Mouse (Mus musculus) CH12.LX (cell line): ENCODE data around the gene Togaram2. TPM values are rescaled to one million over a fixed set of nuclear protein-coding genes. Genes with fewer than 3 reads are reported as not detected.

Experiments
- DNase-seq: peaks from one replicate; pipeline ENCODE4 v3.0.0-alpha.2; 2013; ENCODE audit errors: extremely low read depth
- H3K27ac ChIP-seq: 2 replicates; pipeline ENCODE4 v1.5.1; 2012; ENCODE audit warnings: low read depth, mild to moderate bottlenecking, control low read depth, moderate library complexity; ENCODE audit not compliant: insufficient read depth
- H3K27me3 ChIP-seq: replicated peaks from 2 replicates; pipeline ENCODE3; 2012; ENCODE audit warnings: inconsistent platforms
- H3K36me3 ChIP-seq, 2 experiments: replicated peaks in 1 of 2; 2 replicates each; pipeline versions ENCODE3 to v1.6.1; 2012; ENCODE audit warnings: inconsistent platforms in 1 of 2, low read length in 1 of 2, mild to moderate bottlenecking in 1 of 2, mixed read lengths in 1 of 2, moderate library complexity in 1 of 2; ENCODE audit not compliant: control insufficient read depth in 1 of 2, insufficient read depth in 1 of 2
- H3K4me1 ChIP-seq, 2 experiments: 2 replicates each; pipeline ENCODE4 v1.6.1; 2012; ENCODE audit warnings: inconsistent platforms in 1 of 2, moderate library complexity in 1 of 2; ENCODE audit not compliant: insufficient read depth in 2 of 2, control insufficient read depth in 1 of 2
- H3K4me2 ChIP-seq: 2 replicates; pipeline ENCODE4 v1.6.1; 2012; ENCODE audit warnings: low read depth, mild to moderate bottlenecking, control low read depth; ENCODE audit not compliant: poor library complexity, insufficient read depth, severe bottlenecking
- H3K4me3 ChIP-seq, 3 experiments: fragments of 150-350 bp in 1 of 3; sonication (generic) in 1 of 3; replicated peaks in 1 of 3; 2 replicates each; pipeline versions ENCODE3 to v1.5.1; 2011 to 2012; ENCODE audit warnings: low read depth in 2 of 3, low read length in 2 of 3, mild to moderate bottlenecking in 2 of 3, moderate library complexity in 2 of 3, control low read depth in 1 of 3, improper control_type of control experiment in 1 of 3, inconsistent platforms in 1 of 3, mixed read lengths in 1 of 3; ENCODE audit not compliant: poor library complexity in 1 of 3
- H3K79me2 ChIP-seq: replicated peaks from 2 replicates; pipeline ENCODE4 v1.6.1; 2012; ENCODE audit warnings: mild to moderate bottlenecking, moderate library complexity; ENCODE audit not compliant: control insufficient read depth, poor library complexity, insufficient read depth, severe bottlenecking; ENCODE audit errors: extremely low read depth
- H3K9ac ChIP-seq: 2 replicates; pipeline ENCODE4 v1.6.1; 2012; ENCODE audit warnings: low read depth, mild to moderate bottlenecking, control low read depth, moderate library complexity; ENCODE audit not compliant: insufficient read depth
- H3K9me3 ChIP-seq: replicated peaks from 2 replicates; pipeline ENCODE3; 2012; ENCODE audit warnings: low read length, inconsistent platforms, mixed read lengths
- CHD1 ChIP-seq: IDR thresholded peaks from 2 replicates; pipeline ENCODE4 v1.6.1; 2012; ENCODE audit warnings: low read depth, low read length, improper control_type of control experiment, inconsistent platforms
- CHD2 ChIP-seq: IDR thresholded peaks from 2 replicates; pipeline ENCODE4 v1.6.1; 2011; ENCODE audit warnings: low read length, improper control_type of control experiment
- EP300 ChIP-seq: IDR thresholded peaks from 2 replicates; pipeline ENCODE4 v1.6.1; 2011; ENCODE audit warnings: low read length, improper control_type of control experiment
- JUN ChIP-seq: IDR thresholded peaks from 2 replicates; pipeline ENCODE4 v1.6.1; 2011; ENCODE audit warnings: low read depth, mild to moderate bottlenecking, low read length, improper control_type of control experiment, moderate library complexity; ENCODE audit not compliant: insufficient read depth
- JUND ChIP-seq: conservative IDR thresholded peaks from 2 replicates; pipeline ENCODE4 v1.6.1; 2011; ENCODE audit warnings: low read depth, low read length, improper control_type of control experiment
- KAT2A ChIP-seq: IDR thresholded peaks from 2 replicates; pipeline ENCODE4 v1.6.1; 2012; ENCODE audit warnings: low read length, improper control_type of control experiment, inconsistent platforms; ENCODE audit not compliant: insufficient replicate concordance
- MAFK ChIP-seq: IDR thresholded peaks from 2 replicates; pipeline ENCODE4 v1.6.1; 2011; ENCODE audit warnings: low read length, improper control_type of control experiment; ENCODE audit not compliant: insufficient replicate concordance
- MEF2A ChIP-seq: IDR thresholded peaks from 2 replicates; pipeline ENCODE4 v1.6.1; 2014; ENCODE audit warnings: low read depth, mild to moderate bottlenecking, inconsistent platforms, low read length, improper control_type of control experiment, borderline replicate concordance
- RCOR1 ChIP-seq: conservative IDR thresholded peaks from 2 replicates; pipeline ENCODE4 v1.6.1; 2012; ENCODE audit warnings: low read depth, mild to moderate bottlenecking, inconsistent platforms, low read length, improper control_type of control experiment
- USF1 ChIP-seq: IDR thresholded peaks from 2 replicates; pipeline ENCODE4 v1.6.1; 2014; ENCODE audit warnings: low read depth, mild to moderate bottlenecking, inconsistent platforms, low read length, improper control_type of control experiment
- USF2 ChIP-seq: conservative IDR thresholded peaks from 2 replicates; pipeline ENCODE4 v1.6.1; 2011; ENCODE audit warnings: low read depth, low read length, improper control_type of control experiment
- ZKSCAN1 ChIP-seq: IDR thresholded peaks from 2 replicates; pipeline ENCODE4 v1.6.1; 2012; ENCODE audit warnings: low read depth, inconsistent platforms, low read length, improper control_type of control experiment, borderline replicate concordance
- ZMIZ1 ChIP-seq: IDR thresholded peaks from 2 replicates; pipeline ENCODE4 v1.6.1; 2012; ENCODE audit warnings: low read depth, mild to moderate bottlenecking, inconsistent platforms, low read length, improper control_type of control experiment
- dilution Hi-C: fragments of 300-500 bp; cut with MboI; formaldehyde crosslinking; loops from 2 replicates; pipeline ENCODE4 v1.14.3; 2020; ENCODE audit warnings: low sequenced_read_pairs; ENCODE audit not compliant: extremely low pct_unique_long_range_greater_than_20kb, extremely low pct_ligation_motif_present
- in situ Hi-C: fragments of 300-500 bp; cut with MboI; formaldehyde crosslinking; loops from 3 replicates; pipeline ENCODE4 v1.14.3; 2019; ENCODE audit warnings: low sequenced_read_pairs, low pct_ligation_motif_present, low pct_unique_long_range_greater_than_20kb, mixed read lengths
- polyA plus RNA-seq: library from polyadenylated mRNA; unstranded; fragments of >175 nt; gene quantifications from 2 replicates; pipeline ENCODE4 v1.2.1, GENCODE M21; 2012; ENCODE audit warnings: low read depth; ENCODE audit not compliant: insufficient read length
- total RNA-seq, 2 experiments: library from RNA; depleted of rRNA; stranded (reverse); fragments of 300-350 nt in 1 of 2; fragments of >200 nt in 1 of 2; gene quantifications; 2 replicates each; pipeline ENCODE4 v1.2.3; 2012 to 2014

The Togaram2 gene
- total and polyA plus RNA-seq, 3 experiments, result 0.76 to 19.6 (median 2.6) TPM

DNA sequence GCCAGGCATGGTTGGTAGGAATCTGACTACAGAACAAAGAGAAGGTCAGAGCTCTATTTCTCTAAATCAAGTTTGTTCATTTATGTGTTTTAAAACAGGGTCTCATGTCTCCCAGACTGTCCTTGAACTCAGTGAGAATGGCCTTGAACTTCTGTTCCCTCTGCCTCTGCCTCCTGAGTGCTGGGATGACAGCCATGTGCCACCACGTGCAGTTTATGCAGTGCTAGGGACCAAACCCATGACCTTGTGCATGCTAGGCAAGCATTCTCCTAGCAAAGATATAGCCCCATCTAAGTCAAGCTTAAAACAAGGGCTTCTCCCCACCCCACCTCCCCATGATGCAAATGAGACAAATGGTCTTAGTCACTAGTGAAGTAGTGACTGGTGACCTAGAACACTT lies 32.1 kb downstream of the Togaram2 start:
- H3K4me2 ChIP-seq, result no peak overlapping the region
- H3K4me3 ChIP-seq, result no peak overlapping the region
- dilution Hi-C loops (no loop called here), in situ Hi-C loops (no loop called here)
- peaks cover 8% of the 10 kb centered on the region for H3K9me3 ChIP-seq
- DNase-seq, result no peak
- peaks cover 0 to 11% of the 10 kb centered on the region in 2 experiments; a peak in 1 of 4 replicates for H3K4me1 ChIP-seq
- no peak overlapping the region for H3K27ac ChIP-seq
- peaks cover 0 to 91% of the 10 kb centered on the region in 2 experiments for H3K36me3 ChIP-seq
- no peaks in the 10 kb centered on the region for H3K27me3 ChIP-seq
- no peaks in the 10 kb centered on the region for H3K79me2 ChIP-seq
- TF ChIP-seq MEF2A (no peak), EP300 (no peak), ZKSCAN1 (no peak), ZMIZ1 (no peak), CHD1 (no peak), RCOR1 (no peak), JUND (no peak), CHD2 (no peak), KAT2A (no peak), MAFK (no peak), USF2 (no peak), JUN (no peak), USF1 (no peak)
- TF ChIP-seq, all 38 proteins: peak for 0
- H3K9ac ChIP-seq, result no peak overlapping the region

DNA sequence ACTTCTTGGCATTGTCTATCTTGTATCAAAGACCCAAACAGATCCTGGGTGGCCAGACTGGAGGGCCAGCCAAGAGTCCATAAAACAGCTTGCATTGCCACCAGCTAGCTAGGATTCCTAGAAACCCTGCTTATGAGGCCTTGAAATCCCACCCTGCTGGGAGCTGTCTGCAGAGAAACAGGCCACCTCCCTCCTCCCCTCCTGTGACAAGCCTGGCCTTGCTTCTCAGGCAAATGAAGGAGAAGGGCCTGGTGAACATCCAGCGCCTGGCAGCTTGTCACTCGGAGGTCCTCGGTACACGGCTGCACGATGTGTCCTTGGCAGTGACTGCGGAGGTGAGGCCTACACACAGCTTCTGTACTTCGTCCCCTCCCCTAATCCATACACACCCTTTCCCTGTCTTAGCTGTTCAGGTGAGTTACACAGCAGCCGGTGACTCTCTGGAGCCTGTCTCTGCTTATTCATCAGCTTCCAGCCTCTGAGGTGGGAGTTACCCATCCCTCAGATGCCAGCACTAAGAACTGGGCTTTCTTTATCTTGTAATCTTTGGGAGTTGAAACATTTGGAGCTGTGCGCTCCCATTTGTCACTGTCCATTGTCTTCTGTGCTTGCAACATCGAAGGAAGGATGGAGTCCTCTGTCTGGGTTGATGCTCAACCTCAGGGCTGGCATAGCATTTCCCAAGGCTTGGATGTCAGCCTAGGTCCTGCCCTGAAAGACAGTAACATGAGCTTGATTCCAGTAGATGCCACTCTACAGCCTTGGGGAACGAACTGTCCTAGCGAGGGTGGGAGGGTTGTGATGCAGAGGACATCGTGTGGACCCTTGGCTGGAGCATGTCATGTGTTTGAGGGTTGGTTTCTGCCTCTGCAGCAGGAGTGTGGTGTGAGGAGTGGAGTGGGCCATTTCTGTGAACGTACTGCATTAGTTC lies 32.8 kb downstream of the Togaram2 start:
- Histone ChIP-seq H3K9ac (no peak overlapping the region), H3K79me2 (no peaks in the 10 kb centered on the region), H3K27ac (no peak overlapping the region), H3K4me3 (no peak overlapping the region), H3K4me2 (no peak overlapping the region), H3K36me3 (peaks cover 0 to 91% of the 10 kb centered on the region in 2 experiments), H3K9me3 (peaks cover 8% of the 10 kb centered on the region), H3K27me3 (no peaks in the 10 kb centered on the region), H3K4me1 (peaks cover 0 to 11% of the 10 kb centered on the region in 2 experiments; a peak in 1 of 4 replicates)
- dilution Hi-C loops, result no loop called here
- in situ Hi-C loops, result no loop called here
- no peak for DNase-seq
- TF ChIP-seq ZMIZ1, result no peak
- TF ChIP-seq, all 38 proteins: peak for 0
